24 mouse cellular contexts compared by ENCODE assay signal in genomic region chr3:154290351-154290750, GRCm38 (mm10). TPM values are rescaled to one million over a fixed set of nuclear protein-coding genes. Genes with fewer than 3 reads are reported as not detected.
"Had no signal": no experiment of that assay in that cellular context is flagged by ENCODE, and none has a peak within 500 bp of the region (broad histone marks: within the 10 kb centered on the region; RNA-seq: fewer than 3 reads in every experiment).

No protein-coding gene starts in this region.

- H3K9me3 ChIP-seq: heart, embryonic 10.5 days; heart, embryonic 12.5 days; hindbrain, embryonic 13.5 days; intestine, embryonic 15.5 days; limb, embryonic 10.5 days; limb, embryonic 12.5 days had no signal

- H3K9ac ChIP-seq: heart, embryonic 12.5 days; hindbrain, embryonic 13.5 days; intestine, embryonic 15.5 days; limb, embryonic 12.5 days had no signal

- H3K4me1 ChIP-seq: hindbrain, embryonic 13.5 days; limb, embryonic 12.5 days had no signal

- DNase-seq: gastrocnemius, postnatal 14 days; gastrocnemius, postnatal 36 days; heart, adult 11 months; heart, postnatal 14 days; heart, postnatal 36 days; kidney, adult 18-20 months; kidney, adult 8-10 months; kidney, postnatal 10 days; kidney, postnatal 25 days; kidney, postnatal 4 days; liver had no signal

- ATAC-seq: hindbrain, embryonic 16.5 days; inflammation-experienced regulatory T-cells, adult 6 months; intestine, embryonic 15.5 days; intestine, postnatal 0 days had no signal

- H3K4me2 ChIP-seq: heart, embryonic 12.5 days; hindbrain, embryonic 13.5 days; intestine, embryonic 15.5 days; limb, embryonic 12.5 days; liver, embryonic 11.5 days had no signal

- H3K27ac ChIP-seq: heart, embryonic 10.5 days; hindbrain, embryonic 13.5 days; intestine, embryonic 15.5 days; layer of hippocampus, adult 2 months; left cerebral cortex, adult 2 months; limb, embryonic 10.5 days; limb, embryonic 12.5 days had no signal

- H3K36me3 ChIP-seq: heart, embryonic 10.5 days; heart, embryonic 12.5 days; hindbrain, embryonic 13.5 days; intestine, embryonic 15.5 days; limb, embryonic 10.5 days; limb, embryonic 12.5 days had no signal

- H3K4me3 ChIP-seq: heart, embryonic 10.5 days; heart, embryonic 12.5 days; hindbrain, embryonic 13.5 days; intestine, embryonic 15.5 days; layer of hippocampus, adult 2 months; left cerebral cortex, adult 2 months; limb, embryonic 10.5 days; limb, embryonic 12.5 days had no signal

- H3K27me3 ChIP-seq: intestine, embryonic 15.5 days had no signal

RNA-seq across cellular contexts. Expression of gene Lhx8, which starts 40.1 kb away (rescaled TPM):
- polyA plus RNA-seq: heart, embryonic 12.5 days; inflammation-experienced regulatory T-cells, adult 6 months; intestine, postnatal 0 days; kidney, embryonic 14.5 days; limb, embryonic 10.5 days had no signal
